Mouse (Mus musculus) intestine, embryonic 16.5 days (tissue): ENCODE measurements around the gene Anxa3. TPM values are rescaled to one million over a fixed set of nuclear protein-coding genes. Genes with fewer than 3 reads are reported as not detected.

Experiments used
- ATAC-seq: fragments of 200-750 bp; cut with Nextera tagmentation; 2 replicates; pipeline ENCODE4 v1.8.0; 2017; ENCODE audit warnings: moderate TSS enrichment, moderate library complexity
- H3K27ac ChIP-seq: fragments of 300-500 bp; sonication (generic); 2 replicates; pipeline ENCODE4 v1.5.1; 2014; ENCODE audit warnings: mild to moderate bottlenecking, low read length
- H3K27me3 ChIP-seq: fragments of 300-500 bp; sonication (generic); replicated peaks from 2 replicates; pipeline ENCODE4 v1.6.1; 2014; ENCODE audit warnings: low read length, control low read depth, mixed read lengths; ENCODE audit not compliant: control insufficient read depth, insufficient read depth
- H3K36me3 ChIP-seq: fragments of 300-500 bp; sonication (generic); 2 replicates; pipeline ENCODE4 v1.6.1; 2014; ENCODE audit warnings: low read length, control low read depth; ENCODE audit not compliant: control insufficient read depth, insufficient read depth
- H3K4me1 ChIP-seq: fragments of 300-500 bp; sonication (generic); 2 replicates; pipeline ENCODE4 v1.6.1; 2014; ENCODE audit warnings: low read length, control low read depth, mixed read lengths; ENCODE audit not compliant: control insufficient read depth, insufficient read depth
- H3K4me2 ChIP-seq: fragments of 300-500 bp; sonication (generic); 2 replicates; pipeline ENCODE4 v1.6.1; 2014; ENCODE audit warnings: low read depth, low read length, control low read depth
- H3K4me3 ChIP-seq: fragments of 300-500 bp; sonication (generic); 2 replicates; pipeline ENCODE4 v1.5.1; 2014; ENCODE audit warnings: mild to moderate bottlenecking, low read length
- H3K9ac ChIP-seq: fragments of 300-500 bp; sonication (generic); 2 replicates; pipeline ENCODE4 v1.6.1; 2014; ENCODE audit warnings: low read depth, low read length
- H3K9me3 ChIP-seq: fragments of 300-500 bp; sonication (generic); 2 replicates; pipeline ENCODE4 v1.6.1; 2016; ENCODE audit warnings: low read length, control low read depth; ENCODE audit not compliant: control insufficient read depth
- WGBS: fragments of 180-500 bp; shearing (Covaris S2); extraction: QIAGEN DNeasy Blood & Tissue Kit; methylation state at CpG from one replicate; pipeline ENCODE4 v1.1.7; 2014; 5-methylcytosine and 5-hydroxymethylcytosine counted together
- polyA plus RNA-seq: library from polyadenylated mRNA; unstranded; fragments of >200 nt; fragmentation: Nextera tagmentation; extraction: Ambion mirVana; gene quantifications from 2 replicates; pipeline ENCODE4 v1.2.1, GENCODE M21; 2015

The Anxa3 gene
- polyA plus RNA-seq, 1 experiment from 2014 or later: 48.4 TPM

DNA sequence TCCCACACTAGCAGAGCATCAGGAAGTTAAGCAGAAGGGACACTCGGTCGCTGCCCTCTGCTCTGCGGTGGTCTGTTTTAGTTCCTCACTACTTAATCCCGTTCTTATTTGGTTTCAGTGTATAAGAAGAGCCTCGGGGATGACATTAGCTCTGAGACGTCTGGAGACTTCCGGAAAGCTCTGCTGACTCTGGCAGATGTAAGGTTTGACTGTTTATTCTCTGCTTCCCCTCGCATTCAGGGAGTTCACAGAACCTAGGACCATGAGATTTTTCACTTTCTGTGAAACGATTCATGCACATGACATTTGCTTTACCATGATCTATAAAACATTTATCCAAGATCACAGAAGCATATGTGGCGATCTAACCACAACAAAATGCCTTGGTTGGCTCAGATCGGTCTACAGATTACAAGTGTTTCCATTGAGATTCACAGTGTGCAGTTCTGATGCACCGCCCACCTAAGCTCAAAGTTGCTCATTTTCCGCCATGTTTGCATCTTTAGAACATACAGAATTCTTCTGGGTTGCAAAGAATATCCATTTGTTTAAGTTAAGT is 31.7 kb downstream of the Anxa3 start:
- no peak overlapping the region for H3K4me2 ChIP-seq
- H3K9me3 ChIP-seq: no peaks in the 10 kb centered on the region
- no peak for ATAC-seq
- no peak overlapping the region for H3K4me3 ChIP-seq
- no peak overlapping the region for H3K9ac ChIP-seq
- no peaks in the 10 kb centered on the region for H3K27me3 ChIP-seq
- WGBS: 72% methylated on average over 13 of the region's 13 CpGs
- no peak overlapping the region for H3K27ac ChIP-seq
- H3K4me1 ChIP-seq: no peaks in the 10 kb centered on the region
- no peaks in the 10 kb centered on the region for H3K36me3 ChIP-seq

GRCm38 (mm10) chr5:96827176-96827575 is 34.0 kb downstream of the Anxa3 start:
- H3K4me3 ChIP-seq: no peak overlapping the region
- no peak for ATAC-seq
- 86% methylated on average over 1 of the region's 1 CpGs for WGBS

DNA sequence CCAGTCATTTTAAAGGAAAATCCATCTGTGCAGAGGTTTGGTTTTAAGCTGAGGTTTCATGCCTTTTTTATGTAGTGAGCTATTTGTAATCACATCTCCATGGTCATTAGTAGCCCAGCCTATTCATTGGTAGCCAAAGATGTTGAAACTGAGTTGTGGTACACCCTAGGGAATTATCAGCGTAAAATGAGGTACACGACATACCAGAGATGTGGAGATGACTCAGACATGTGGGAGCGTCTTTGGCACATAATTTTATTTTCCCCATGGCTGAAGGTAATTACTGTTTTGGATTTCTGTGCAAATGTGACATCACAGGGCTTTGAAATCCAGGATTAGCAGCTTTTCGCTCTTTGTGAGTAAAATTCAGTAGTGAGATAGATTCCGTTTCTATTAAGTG is 41.2 kb downstream of the Anxa3 start:
- no peak overlapping the region for H3K9ac ChIP-seq
- H3K4me3 ChIP-seq: no peak overlapping the region
- H3K36me3 ChIP-seq: no peaks in the 10 kb centered on the region
- H3K27me3 ChIP-seq: no peaks in the 10 kb centered on the region
- no peak overlapping the region for H3K4me2 ChIP-seq
- 86% methylated on average over 5 of the region's 5 CpGs for WGBS
- H3K9me3 ChIP-seq: no peaks in the 10 kb centered on the region
- no peak for ATAC-seq
- H3K27ac ChIP-seq: no peak overlapping the region
- H3K4me1 ChIP-seq: no peaks in the 10 kb centered on the region

More at GRCm38 (mm10) chr5:96827176-96827575, 34.0 kb downstream of the Anxa3 start:
- no peak overlapping the region for H3K27ac ChIP-seq
- no peak overlapping the region for H3K4me2 ChIP-seq
- H3K4me1 ChIP-seq: no peaks in the 10 kb centered on the region
- no peaks in the 10 kb centered on the region for H3K36me3 ChIP-seq
- H3K9ac ChIP-seq: no peak overlapping the region
- no peaks in the 10 kb centered on the region for H3K27me3 ChIP-seq
- no peaks in the 10 kb centered on the region for H3K9me3 ChIP-seq

DNA sequence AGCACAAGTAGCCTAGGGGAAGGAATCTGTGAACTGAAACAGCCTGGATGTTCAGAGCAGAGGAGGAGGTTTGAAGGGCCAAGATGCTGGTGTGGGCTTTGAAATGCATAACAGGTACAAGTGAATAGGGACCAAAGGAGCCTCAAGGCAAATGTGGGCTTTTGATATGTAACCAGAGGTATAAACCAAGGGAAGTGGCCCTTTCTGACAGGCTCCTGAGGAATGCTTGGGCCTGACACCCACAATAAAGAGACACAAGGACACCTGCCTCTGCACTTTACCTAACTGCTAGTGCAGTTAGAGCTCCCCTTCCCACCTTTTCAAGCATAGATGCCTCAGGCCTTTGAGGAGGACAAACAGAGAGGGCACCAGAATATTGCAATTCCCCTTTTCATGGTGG is 54.8 kb downstream of the Anxa3 start:
- Histone ChIP-seq H3K27ac (no peak overlapping the region), H3K9me3 (peaks cover 5% of the 10 kb centered on the region; the same call in 1 of the 2 replicates), H3K4me3 (no peak overlapping the region), H3K27me3 (no peaks in the 10 kb centered on the region), H3K36me3 (no peaks in the 10 kb centered on the region), H3K9ac (no peak overlapping the region), H3K4me2 (no peak overlapping the region), H3K4me1 (no peaks in the 10 kb centered on the region; the same call in 1 of the 2 replicates)
- ATAC-seq: no peak

GRCm38 (mm10) chr5:96848386-96848785 is 55.2 kb downstream of the Anxa3 start:
- Histone ChIP-seq H3K4me1 (no peaks in the 10 kb centered on the region; the same call in 1 of the 2 replicates), H3K36me3 (no peaks in the 10 kb centered on the region), H3K4me2 (no peak overlapping the region), H3K27me3 (no peaks in the 10 kb centered on the region), H3K9me3 (peaks cover 5% of the 10 kb centered on the region; the same call in 1 of the 2 replicates), H3K27ac (no peak overlapping the region), H3K9ac (no peak overlapping the region), H3K4me3 (no peak overlapping the region)
- no peak for ATAC-seq
- WGBS: 37% methylated on average over 3 of the region's 3 CpGs

DNA sequence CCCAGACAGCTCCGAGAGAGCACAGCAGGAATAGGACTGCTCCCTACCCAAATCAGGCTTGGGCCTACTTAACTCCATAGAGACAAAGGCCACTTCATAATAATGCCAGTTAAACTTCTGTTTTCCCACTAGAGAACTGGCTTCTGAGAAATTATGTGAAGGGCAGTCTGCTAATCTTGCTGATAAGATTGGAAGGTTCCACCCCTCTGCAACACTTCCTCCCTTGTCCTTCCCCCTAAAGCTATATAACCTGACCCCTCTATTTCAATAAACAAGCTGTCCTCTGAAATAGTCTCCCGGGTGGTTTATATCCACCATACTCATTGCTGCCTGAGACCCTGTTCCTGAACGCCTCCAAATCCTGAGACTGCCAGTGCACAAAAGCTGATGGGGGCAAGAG is 56.1 kb downstream of the Anxa3 start:
- Histone ChIP-seq H3K27ac (no peak overlapping the region), H3K4me1 (no peaks in the 10 kb centered on the region; the same call in 1 of the 2 replicates), H3K4me3 (no peak overlapping the region), H3K9ac (no peak overlapping the region), H3K27me3 (no peaks in the 10 kb centered on the region), H3K36me3 (no peaks in the 10 kb centered on the region), H3K9me3 (peaks cover 5% of the 10 kb centered on the region; the same call in 1 of the 2 replicates), H3K4me2 (no peak overlapping the region)
- 29% methylated on average over 3 of the region's 3 CpGs for WGBS
- no peak for ATAC-seq

- Histone ChIP-seq H3K9ac (no peak overlapping the region), H3K4me1 (no peaks in the 10 kb centered on the region; the same call in 1 of the 2 replicates), H3K9me3 (no peaks in the 10 kb centered on the region), H3K36me3 (no peaks in the 10 kb centered on the region), H3K27me3 (no peaks in the 10 kb centered on the region), H3K4me3 (no peak overlapping the region), H3K4me2 (no peak overlapping the region), H3K27ac (no peak overlapping the region)
- ATAC-seq: no peak
- WGBS: 81% methylated on average over 3 of the region's 3 CpGs
Measured at GRCm38 (mm10) chr5:96853451-96853850, 60.3 kb downstream of the Anxa3 start.

- no peak overlapping the region for H3K4me3 ChIP-seq
- no peaks in the 10 kb centered on the region for H3K36me3 ChIP-seq
- no peak overlapping the region for H3K27ac ChIP-seq
- H3K4me1 ChIP-seq: no peaks in the 10 kb centered on the region
- 66% methylated on average over 3 of the region's 3 CpGs for WGBS
- H3K4me2 ChIP-seq: no peak overlapping the region
- no peak for ATAC-seq
- no peaks in the 10 kb centered on the region for H3K9me3 ChIP-seq
- no peaks in the 10 kb centered on the region for H3K27me3 ChIP-seq
- H3K9ac ChIP-seq: no peak overlapping the region
Measured at GRCm38 (mm10) chr5:96854350-96854749, 61.2 kb downstream of the Anxa3 start.

GRCm38 (mm10) chr5:96859938-96860337 is 66.8 kb downstream of the Anxa3 start:
- no peak overlapping the region for H3K9ac ChIP-seq
- no peaks in the 10 kb centered on the region for H3K27me3 ChIP-seq
- H3K4me3 ChIP-seq: no peak overlapping the region
- H3K9me3 ChIP-seq: no peaks in the 10 kb centered on the region
- H3K36me3 ChIP-seq: no peaks in the 10 kb centered on the region
- no peak overlapping the region for H3K4me2 ChIP-seq
- H3K27ac ChIP-seq: no peak overlapping the region
- no peaks in the 10 kb centered on the region for H3K4me1 ChIP-seq
- WGBS: 84% methylated on average over 1 of the region's 1 CpGs
- peak; percentile 46; the same call in 1 of the 2 replicates for ATAC-seq

DNA sequence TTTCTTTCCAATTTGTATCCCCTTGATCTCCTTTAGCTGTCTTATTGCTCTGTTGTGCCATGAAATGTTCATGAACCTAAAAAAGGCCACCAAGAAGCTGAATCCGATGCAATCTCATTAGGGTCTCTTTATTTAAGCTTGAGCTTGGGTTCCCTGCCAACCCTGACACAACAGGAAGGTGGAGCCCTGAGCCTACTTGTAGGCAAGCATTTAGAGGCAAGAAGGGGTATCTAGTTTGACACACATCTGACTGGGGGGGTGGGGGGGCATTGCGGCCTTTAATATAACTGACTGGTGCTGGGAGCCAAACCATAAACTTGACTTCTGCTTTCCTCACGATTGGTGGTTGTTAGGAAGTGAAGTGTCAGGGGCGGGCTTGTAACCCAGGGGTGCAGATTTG is 74.0 kb downstream of the Anxa3 start:
- H3K4me2 ChIP-seq: no peak overlapping the region
- H3K9ac ChIP-seq: no peak overlapping the region
- H3K27me3 ChIP-seq: no peaks in the 10 kb centered on the region
- peaks cover 5% of the 10 kb centered on the region for H3K4me1 ChIP-seq
- H3K4me3 ChIP-seq: no peak overlapping the region
- WGBS: 82% methylated on average over 4 of the region's 4 CpGs
- H3K36me3 ChIP-seq: no peaks in the 10 kb centered on the region
- H3K9me3 ChIP-seq: no peaks in the 10 kb centered on the region
- ATAC-seq: no peak
- no peak overlapping the region for H3K27ac ChIP-seq
